Mouse (Mus musculus) erythroblast, adult 5-6 weeks (primary cell): ENCODE measurements around the gene Brca2. TPM values are rescaled to one million over a fixed set of nuclear protein-coding genes. Genes with fewer than 3 reads are reported as not detected.
A peak's percentile ranks its signal among the peaks of the same experiment; 100 is the strongest.

Source experiments
- ATAC-seq: replicated peaks from 2 replicates; pipeline ENCODE4 v1.8.0; 2016; ENCODE audit warnings: moderate number of reproducible peaks, mild to moderate bottlenecking, moderate TSS enrichment, inconsistent platforms; ENCODE audit not compliant: poor library complexity, low FRiP score, severe bottlenecking
- total RNA-seq, 2 experiments: library from RNA; stranded (forward) in 1 of 2; stranded (reverse) in 1 of 2; fragments of 150-400 nt in 1 of 2; fragments of 200-764, 138-1000 nt in 1 of 2; gene quantifications; 2 replicates each; pipeline versions ENCODE4 v1.2.3 to v1.2.4; 2015 to 2017; ENCODE audit warnings: low replicate concordance in 2 of 2

The Brca2 gene
- total RNA-seq, 2 experiments from 2014 or later = 30.7 to 62.4 TPM

- no peak for ATAC-seq
Measured at GRCm38 (mm10) chr5:150561376-150561775, 38.9 kb downstream of the Brca2 start.

- ATAC-seq = no peak
Measured at GRCm38 (mm10) chr5:150561783-150562182, 39.4 kb downstream of the Brca2 start.

DNA sequence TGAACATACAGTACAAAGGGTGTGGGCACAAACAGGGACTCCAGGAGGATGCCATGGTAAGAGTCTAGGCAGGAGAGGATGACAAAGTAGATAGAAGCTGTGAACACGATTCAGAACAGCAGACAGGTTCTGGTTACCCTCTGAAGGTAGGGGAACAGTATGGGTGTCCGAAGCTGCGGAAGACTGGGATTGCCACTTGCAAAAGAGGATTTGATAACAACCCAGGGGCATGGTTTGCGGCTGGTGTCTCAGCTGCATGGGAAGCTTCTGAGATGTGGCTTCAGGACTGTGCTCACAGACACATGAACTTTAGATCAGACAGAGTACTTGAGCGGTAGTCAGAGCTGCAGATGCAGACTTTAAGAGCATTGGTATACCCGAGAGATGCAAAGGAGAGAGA, 42.0 kb downstream of the Brca2 start:
- ATAC-seq = no peak

GRCm38 (mm10) chr5:150566226-150566625, 43.8 kb downstream of the Brca2 start:
- no peak for ATAC-seq

- no peak for ATAC-seq
Measured at GRCm38 (mm10) chr5:150566971-150567370, 44.5 kb downstream of the Brca2 start.

DNA sequence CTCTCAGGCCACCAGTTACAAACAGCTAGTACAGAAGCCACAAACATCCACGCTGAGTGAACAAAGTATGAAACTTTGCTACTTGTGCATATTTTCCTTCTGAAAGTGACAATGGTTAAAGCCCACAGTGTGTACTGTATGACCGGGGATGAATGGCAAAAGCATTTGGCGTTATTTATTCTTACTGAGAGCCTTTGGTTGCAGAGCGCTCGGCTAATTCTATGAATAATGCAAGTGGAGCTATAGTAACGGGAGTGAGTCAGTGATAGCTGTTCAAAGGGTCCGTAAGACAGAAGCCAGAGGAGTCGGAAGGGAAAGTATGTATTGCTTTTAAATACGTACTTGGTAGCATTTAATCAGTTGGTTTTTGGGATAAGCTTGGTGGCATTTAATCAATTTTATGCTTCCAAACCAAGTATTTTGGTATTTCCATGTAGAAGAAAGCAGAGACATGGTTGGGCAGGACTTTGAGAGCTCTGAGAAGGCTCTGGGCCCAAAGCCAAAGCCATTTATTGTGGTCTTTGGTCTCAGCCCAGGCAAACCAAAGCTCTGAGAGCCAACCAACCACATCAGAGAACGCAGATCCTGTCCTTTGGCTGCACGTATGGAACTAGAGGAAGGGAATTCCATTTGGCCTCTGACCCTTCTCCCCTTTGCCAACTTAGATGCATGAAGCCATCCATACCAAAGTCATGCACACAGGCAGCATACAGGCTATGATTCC, 48.2 kb downstream of the Brca2 start:
- ATAC-seq = no peak

DNA sequence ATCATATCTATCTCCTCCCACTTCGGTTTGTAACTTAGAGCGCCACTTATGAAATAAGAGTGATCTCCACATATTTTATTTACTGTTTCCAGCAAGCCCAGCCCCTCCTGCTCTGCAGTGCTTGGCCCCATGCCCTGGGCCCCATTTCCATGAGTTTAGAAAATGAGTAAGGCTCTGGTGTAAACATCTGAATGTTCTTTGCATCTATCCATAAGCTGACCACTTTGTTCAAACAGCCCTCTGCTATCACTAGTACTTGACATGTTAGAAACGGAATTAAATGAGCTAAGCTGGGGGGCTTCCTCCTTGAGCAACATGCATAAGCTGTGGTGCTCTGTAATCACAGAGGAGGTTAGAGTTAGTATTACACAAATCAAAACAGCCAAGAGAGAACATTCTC, 52.0 kb downstream of the Brca2 start:
- no peak for ATAC-seq

- no peak for ATAC-seq
Measured at GRCm38 (mm10) chr5:150574885-150575284, 52.5 kb downstream of the Brca2 start.

- no peak for ATAC-seq
Measured at GRCm38 (mm10) chr5:150576832-150577231, 54.4 kb downstream of the Brca2 start.

DNA sequence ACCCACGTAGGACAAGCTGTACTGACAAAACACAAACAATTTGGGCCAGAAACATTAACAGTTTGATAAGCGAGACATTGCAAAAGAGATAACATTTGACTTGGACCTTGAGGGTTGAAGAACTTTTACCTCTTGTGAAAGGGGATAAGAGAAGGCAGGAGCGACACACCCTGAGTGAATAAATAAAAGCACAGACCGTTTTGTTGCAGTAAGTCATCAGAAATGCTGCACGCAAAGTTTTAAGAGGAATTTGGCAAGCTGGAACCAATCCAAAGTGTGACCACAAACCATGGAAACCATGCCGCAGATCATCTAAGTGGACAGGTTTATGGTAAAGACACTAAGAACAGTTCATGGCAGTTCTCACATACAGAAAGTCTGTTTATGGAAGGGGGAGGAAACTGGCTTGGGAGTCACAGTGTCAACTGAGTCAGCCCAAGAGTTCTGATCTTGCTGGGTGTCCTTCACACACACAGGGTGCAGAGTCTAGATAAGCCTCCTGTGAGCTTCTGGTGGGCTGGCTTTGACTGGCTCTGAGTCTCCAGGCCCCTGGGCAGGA, 56.3 kb downstream of the Brca2 start:
- ATAC-seq = peak; percentile 90

DNA sequence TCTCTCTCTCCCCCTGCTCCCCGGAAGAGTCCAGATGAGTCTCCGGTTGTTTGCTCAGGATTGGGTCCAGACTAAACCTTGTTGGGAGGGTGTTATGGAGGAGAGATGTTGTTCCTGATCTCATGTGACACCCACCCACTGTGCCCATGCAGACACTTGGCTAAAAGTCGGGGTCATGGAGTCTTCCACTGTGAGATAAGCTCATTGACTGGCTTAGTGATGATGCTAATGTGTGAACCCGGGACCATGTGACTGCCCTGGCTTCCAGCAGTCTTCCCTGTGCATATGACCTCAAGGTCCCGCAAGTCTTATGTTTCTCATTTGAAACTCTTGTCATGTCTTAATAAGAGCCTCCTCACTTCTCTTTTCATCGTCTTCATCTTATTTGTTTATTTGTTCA, 58.8 kb downstream of the Brca2 start:
- ATAC-seq = no peak

DNA sequence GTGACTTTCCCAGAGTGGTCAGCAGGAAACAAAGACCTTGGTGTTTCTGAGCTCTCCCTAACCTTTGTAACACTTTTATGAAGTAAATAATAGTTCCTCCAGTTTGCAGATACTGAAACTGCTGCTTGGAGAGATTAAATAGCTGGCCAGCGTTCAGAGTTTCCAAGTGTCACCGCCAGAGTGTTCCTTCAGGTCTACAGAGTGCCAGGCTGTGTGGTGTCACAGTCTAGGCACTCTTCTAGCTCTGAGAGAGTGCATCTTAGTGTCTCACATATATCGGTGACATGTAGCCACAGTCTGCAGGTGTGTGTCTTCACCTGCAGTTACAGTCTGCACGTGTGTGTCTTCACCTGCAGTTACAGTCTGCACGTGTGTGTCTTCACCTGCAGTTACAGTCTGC, 60.8 kb downstream of the Brca2 start:
- ATAC-seq = no peak

DNA sequence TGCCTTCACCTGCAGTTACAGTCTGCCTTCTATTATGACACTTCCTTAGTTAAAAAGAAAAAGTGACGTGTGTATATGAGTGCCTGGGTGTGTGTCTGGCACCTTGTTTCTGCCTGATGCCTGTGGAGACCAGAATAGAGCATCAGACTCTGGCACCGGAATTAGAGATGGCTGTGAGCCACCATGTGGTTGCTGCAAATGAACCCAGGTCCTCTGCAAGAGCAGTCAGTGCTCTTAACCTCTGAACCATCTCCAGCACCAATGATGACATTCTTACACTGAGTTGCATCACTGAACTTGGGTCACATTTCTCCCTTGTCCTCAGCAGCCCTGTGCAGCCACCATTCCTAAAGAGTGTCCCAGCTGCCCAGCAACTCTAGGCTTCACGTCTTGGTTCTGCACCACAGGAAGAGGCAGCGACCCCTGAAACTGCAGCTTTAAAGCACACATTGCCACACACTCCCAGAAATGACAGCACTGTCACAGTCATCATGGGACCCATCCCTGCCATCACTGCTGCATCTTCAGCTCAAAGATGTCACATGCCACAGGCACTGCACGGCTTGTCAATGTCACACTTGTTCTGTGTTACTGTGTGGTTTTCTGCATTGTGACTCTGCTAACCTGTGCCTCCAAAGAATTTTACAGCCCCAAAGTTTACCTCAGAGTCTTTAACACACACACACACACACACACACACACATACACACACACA, 61.3 kb downstream of the Brca2 start:
- no peak for ATAC-seq

GRCm38 (mm10) chr5:150584337-150584729, 61.9 kb downstream of the Brca2 start:
- no peak for ATAC-seq

DNA sequence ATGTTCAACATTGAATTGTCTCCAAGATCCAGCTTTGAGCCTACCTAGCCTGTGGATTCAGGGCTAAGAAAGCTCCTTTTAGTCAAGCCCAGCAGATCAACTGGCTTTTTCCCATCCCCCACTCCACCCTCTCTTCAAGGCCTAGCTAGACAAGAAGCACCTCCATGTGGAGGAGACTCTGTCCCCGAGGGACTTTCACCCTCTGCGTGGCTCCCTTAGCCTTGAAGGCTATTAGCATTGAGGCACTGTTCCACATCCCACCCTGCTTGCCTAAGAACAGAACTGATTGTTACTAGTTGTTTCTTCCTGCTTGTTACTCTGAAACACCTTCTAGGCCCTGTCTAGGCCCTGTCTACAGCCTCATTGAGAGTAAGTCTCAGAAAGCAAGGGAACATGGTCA, 67.5 kb downstream of the Brca2 start:
- no peak for ATAC-seq

DNA sequence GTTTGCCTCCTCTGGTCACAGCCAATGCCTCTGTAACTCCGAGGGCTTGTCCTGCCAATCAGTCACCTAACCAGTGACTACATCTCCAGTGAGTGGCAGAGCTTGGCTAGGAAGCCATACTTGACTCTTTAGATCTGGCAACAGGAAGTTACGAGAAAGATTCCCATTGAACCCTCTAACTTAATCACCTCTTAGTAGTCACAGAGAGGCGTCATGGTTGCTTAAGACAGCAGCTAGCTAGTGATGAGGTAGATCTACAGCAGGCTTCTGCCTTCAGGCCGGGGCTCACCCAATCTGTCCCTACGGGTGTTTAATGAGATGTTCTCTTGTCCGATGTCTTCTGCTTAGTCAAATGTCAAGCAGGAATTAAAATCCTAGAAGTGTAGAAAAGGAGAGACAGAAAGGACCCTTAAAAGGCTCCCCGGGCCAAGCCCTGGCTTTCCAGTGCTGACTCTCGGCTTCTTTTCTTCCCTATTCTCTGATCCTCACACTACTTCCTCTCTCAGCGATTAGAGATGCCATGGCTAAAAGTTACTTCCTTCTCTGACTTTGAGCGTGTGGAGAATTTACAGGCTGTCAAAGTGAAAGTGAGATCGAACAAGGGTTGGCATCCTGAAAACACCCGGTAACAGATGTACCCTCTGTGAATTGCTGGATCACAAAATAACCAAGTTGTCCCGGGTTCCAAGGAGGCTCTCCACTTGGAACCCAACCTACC, 69.9 kb downstream of the Brca2 start:
- ATAC-seq = no peak

GRCm38 (mm10) chr5:150592904-150593755, 70.7 kb downstream of the Brca2 start:
- peak; percentile 67 for ATAC-seq

DNA sequence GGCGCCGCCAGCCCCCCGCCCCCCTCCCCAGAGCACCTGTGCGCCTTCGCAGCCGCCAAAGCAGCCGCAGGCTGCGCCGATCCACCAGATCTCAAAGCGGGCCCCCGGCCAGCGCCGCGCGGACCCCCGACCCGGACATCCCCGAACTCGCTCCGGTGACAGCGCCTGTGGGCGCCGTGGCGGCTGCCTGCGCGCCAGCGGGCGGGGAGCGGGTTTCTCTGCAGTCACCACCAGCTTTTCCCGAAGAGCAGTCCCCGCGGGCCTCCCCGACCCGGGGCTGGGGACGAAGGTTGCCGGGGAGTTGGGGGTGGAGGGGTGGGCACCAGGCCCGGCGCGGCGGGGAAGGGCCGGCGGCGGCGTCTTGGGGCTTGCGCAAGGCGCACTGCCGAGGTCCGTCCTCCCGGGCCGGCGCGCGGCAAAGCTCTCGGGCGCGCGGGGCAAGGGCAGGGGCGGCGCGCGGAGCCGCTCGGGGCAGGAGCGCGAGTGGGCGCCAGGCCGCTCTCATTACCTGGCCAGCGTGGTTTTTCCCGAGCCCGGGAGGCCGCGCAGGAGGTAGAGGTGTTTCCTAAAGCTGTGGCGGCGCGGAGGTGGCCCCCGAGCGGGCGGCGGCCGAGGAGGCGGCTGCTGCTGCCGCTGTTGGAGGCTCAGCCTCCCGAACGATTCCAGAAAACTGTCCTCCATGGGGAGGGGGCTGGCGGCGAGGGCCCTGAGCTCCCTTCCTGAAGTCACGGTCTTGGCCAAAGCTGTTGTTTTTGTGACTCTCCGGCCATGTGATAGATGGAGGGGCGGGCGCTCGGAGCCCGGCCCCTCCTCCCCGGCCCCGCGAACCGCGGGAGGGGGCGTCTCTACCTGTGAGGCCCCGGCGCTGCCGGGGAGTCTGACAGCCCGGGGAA, 71.6 kb downstream of the Brca2 start:
- ATAC-seq = no peak
